Mouse (Mus musculus): Measurements from ENCODE around the gene Clec2g. TPM values are rescaled to one million over a fixed set of nuclear protein-coding genes. Genes with fewer than 3 reads are reported as not detected.

Clec2g gene
- polyA plus RNA-seq, 1 experiment from 2014 or later: not detected

DNA sequence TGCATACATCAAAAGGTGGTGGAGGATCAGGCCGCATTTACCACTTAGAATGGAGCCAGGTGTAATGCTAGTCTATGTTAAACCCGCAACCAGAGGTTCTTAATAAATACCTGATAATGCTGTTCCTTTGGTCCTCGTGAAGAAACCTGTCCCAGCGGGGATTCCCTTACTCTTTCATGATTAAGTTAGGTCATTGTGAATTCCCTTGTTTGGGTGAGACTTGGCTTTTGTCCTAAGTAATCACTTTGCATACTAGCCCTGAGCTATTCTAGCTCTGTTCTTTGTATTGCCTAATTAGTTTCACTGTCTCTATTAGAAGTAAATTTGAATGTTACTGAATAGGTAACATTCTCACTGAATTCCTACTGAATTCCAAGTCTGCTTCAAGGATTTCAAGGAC, 60.2 kb downstream of the Clec2g start:
- WGBS: 65% methylated on average over 4 of the region's 4 CpGs
- no peak for ATAC-seq (ENCODE audit: insufficient number of reproducible peaks, insufficient read depth, low FRiP score, low read depth)
- H3K4me1 ChIP-seq (ENCODE audit: control insufficient read depth in 2 of 2, insufficient read depth in 2 of 2, low read length in 2 of 2): no peaks in the 10 kb centered on the region
- no peaks in the 10 kb centered on the region for H3K36me3 ChIP-seq (ENCODE audit: control insufficient read depth, insufficient read depth, low read length)
- no peak overlapping the region for H3K27ac ChIP-seq (replicated peaks in 1 of 2; ENCODE audit: control insufficient read depth in 1 of 2, insufficient read depth in 1 of 2, low read depth in 2 of 2, low read length in 2 of 2)
- H3K4me2 ChIP-seq (ENCODE audit: low read length): no peak overlapping the region
- H3K9ac ChIP-seq (ENCODE audit: low read length): no peak overlapping the region
- no peak overlapping the region for H3K4me3 ChIP-seq (ENCODE audit: control insufficient read depth in 1 of 2, insufficient read depth in 1 of 2, low read depth in 1 of 2, low read length in 2 of 2)
- H3K27me3 ChIP-seq (ENCODE audit: control insufficient read depth, insufficient read depth, low read length): no peaks in the 10 kb centered on the region
- H3K9me3 ChIP-seq (ENCODE audit: control insufficient read depth, low read length): no peaks in the 10 kb centered on the region

- Histone ChIP-seq H3K4me3 (ENCODE audit: control insufficient read depth in 1 of 2, insufficient read depth in 1 of 2, low read depth in 1 of 2, low read length in 2 of 2) (no peak overlapping the region), H3K9me3 (ENCODE audit: control insufficient read depth, low read length) (no peaks in the 10 kb centered on the region), H3K4me1 (ENCODE audit: control insufficient read depth in 2 of 2, insufficient read depth in 2 of 2, low read length in 2 of 2) (no peaks in the 10 kb centered on the region), H3K4me2 (ENCODE audit: low read length) (no peak overlapping the region), H3K9ac (ENCODE audit: low read length) (no peak overlapping the region), H3K27ac (replicated peaks in 1 of 2; ENCODE audit: control insufficient read depth in 1 of 2, insufficient read depth in 1 of 2, low read depth in 2 of 2, low read length in 2 of 2) (no peak overlapping the region), H3K36me3 (ENCODE audit: control insufficient read depth, insufficient read depth, low read length) (no peaks in the 10 kb centered on the region), H3K27me3 (ENCODE audit: control insufficient read depth, insufficient read depth, low read length) (no peaks in the 10 kb centered on the region)
- ATAC-seq (ENCODE audit: insufficient number of reproducible peaks, insufficient read depth, low FRiP score, low read depth): no peak
- WGBS: 75% methylated on average over 5 of the region's 5 CpGs
Observed at GRCm38 (mm10) chr6:128994742-128995141, 60.6 kb downstream of the Clec2g start.

DNA sequence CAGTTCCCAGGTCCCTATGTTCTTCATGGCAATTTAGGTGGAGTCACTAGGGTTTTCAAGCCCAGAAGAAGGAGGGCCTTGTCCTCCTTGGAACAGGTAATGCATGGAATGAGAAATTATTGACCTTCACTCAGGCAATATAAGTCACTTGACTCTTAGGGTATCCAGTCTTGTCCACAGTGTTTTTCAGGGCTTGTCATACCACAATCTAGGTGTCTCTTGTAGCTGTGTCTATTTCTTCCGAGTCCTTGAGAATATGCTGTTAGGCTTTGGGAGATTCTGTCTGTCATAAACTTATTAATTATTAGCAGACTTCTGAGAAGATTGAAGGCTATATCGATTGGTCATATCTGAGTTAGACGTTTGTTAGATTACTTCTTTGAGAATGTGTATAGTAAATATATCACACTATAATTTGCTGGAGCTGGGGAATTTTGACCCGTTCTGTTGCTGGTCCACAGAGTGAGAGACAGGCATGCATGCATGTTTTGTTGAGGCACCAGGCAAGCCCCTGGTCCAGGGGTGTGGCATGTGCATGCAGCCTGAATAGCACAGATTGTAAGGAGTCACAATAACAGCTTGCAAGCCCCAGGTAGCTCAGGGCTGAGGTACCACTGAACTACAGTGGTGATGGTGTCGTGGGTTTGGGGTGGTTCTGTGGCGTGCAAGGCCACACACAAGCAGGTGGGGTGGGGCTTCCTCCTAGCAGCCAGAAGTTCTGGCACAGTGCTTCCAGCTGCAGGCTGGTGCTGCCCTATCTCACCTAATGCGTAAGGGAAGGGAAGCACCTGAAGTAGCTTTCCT, 61.3 kb downstream of the Clec2g start:
- no peak for ATAC-seq (ENCODE audit: insufficient number of reproducible peaks, insufficient read depth, low FRiP score, low read depth)
- H3K27ac ChIP-seq (replicated peaks in 1 of 2; ENCODE audit: control insufficient read depth in 1 of 2, insufficient read depth in 1 of 2, low read depth in 2 of 2, low read length in 2 of 2): no peak overlapping the region
- H3K9me3 ChIP-seq (ENCODE audit: control insufficient read depth, low read length): no peaks in the 10 kb centered on the region
- no peak overlapping the region for H3K4me3 ChIP-seq (ENCODE audit: control insufficient read depth in 1 of 2, insufficient read depth in 1 of 2, low read depth in 1 of 2, low read length in 2 of 2)
- no peak overlapping the region for H3K4me2 ChIP-seq (ENCODE audit: low read length)
- H3K9ac ChIP-seq (ENCODE audit: low read length): no peak overlapping the region
- no peaks in the 10 kb centered on the region for H3K36me3 ChIP-seq (ENCODE audit: control insufficient read depth, insufficient read depth, low read length)
- no peaks in the 10 kb centered on the region for H3K4me1 ChIP-seq (ENCODE audit: control insufficient read depth in 2 of 2, insufficient read depth in 2 of 2, low read length in 2 of 2)
- H3K27me3 ChIP-seq (ENCODE audit: control insufficient read depth, insufficient read depth, low read length): no peaks in the 10 kb centered on the region
- WGBS: 84% methylated on average over 7 of the region's 7 CpGs

GRCm38 (mm10) chr6:128996054-128996767, 62.0 kb downstream of the Clec2g start:
- no peak overlapping the region for H3K4me3 ChIP-seq (ENCODE audit: control insufficient read depth in 1 of 2, insufficient read depth in 1 of 2, low read depth in 1 of 2, low read length in 2 of 2)
- no peak overlapping the region for H3K27ac ChIP-seq (replicated peaks in 1 of 2; ENCODE audit: control insufficient read depth in 1 of 2, insufficient read depth in 1 of 2, low read depth in 2 of 2, low read length in 2 of 2)
- ATAC-seq (ENCODE audit: insufficient number of reproducible peaks, insufficient read depth, low FRiP score, low read depth): no peak
- H3K9ac ChIP-seq (ENCODE audit: low read length): no peak overlapping the region
- no peaks in the 10 kb centered on the region for H3K4me1 ChIP-seq (ENCODE audit: control insufficient read depth in 2 of 2, insufficient read depth in 2 of 2, low read length in 2 of 2)
- H3K4me2 ChIP-seq (ENCODE audit: low read length): no peak overlapping the region
- 53% methylated on average over 3 of the region's 3 CpGs for WGBS
- no peaks in the 10 kb centered on the region for H3K36me3 ChIP-seq (ENCODE audit: control insufficient read depth, insufficient read depth, low read length)
- no peaks in the 10 kb centered on the region for H3K27me3 ChIP-seq (ENCODE audit: control insufficient read depth, insufficient read depth, low read length)
- no peaks in the 10 kb centered on the region for H3K9me3 ChIP-seq (ENCODE audit: control insufficient read depth, low read length)

- Histone ChIP-seq H3K4me3 (ENCODE audit: control insufficient read depth in 1 of 2, insufficient read depth in 1 of 2, low read depth in 1 of 2, low read length in 2 of 2) (no peak overlapping the region), H3K27ac (replicated peaks in 1 of 2; ENCODE audit: control insufficient read depth in 1 of 2, insufficient read depth in 1 of 2, low read depth in 2 of 2, low read length in 2 of 2) (no peak overlapping the region), H3K4me2 (ENCODE audit: low read length) (no peak overlapping the region), H3K9me3 (ENCODE audit: control insufficient read depth, low read length) (no peaks in the 10 kb centered on the region), H3K27me3 (ENCODE audit: control insufficient read depth, insufficient read depth, low read length) (no peaks in the 10 kb centered on the region), H3K9ac (ENCODE audit: low read length) (no peak overlapping the region), H3K36me3 (ENCODE audit: control insufficient read depth, insufficient read depth, low read length) (no peaks in the 10 kb centered on the region), H3K4me1 (ENCODE audit: control insufficient read depth in 2 of 2, insufficient read depth in 2 of 2, low read length in 2 of 2) (no peaks in the 10 kb centered on the region)
- ATAC-seq (ENCODE audit: insufficient number of reproducible peaks, insufficient read depth, low FRiP score, low read depth): no peak
- WGBS: 63% methylated on average over 13 of the region's 13 CpGs
Observed at GRCm38 (mm10) chr6:128996768-128997442, 62.7 kb downstream of the Clec2g start.

DNA sequence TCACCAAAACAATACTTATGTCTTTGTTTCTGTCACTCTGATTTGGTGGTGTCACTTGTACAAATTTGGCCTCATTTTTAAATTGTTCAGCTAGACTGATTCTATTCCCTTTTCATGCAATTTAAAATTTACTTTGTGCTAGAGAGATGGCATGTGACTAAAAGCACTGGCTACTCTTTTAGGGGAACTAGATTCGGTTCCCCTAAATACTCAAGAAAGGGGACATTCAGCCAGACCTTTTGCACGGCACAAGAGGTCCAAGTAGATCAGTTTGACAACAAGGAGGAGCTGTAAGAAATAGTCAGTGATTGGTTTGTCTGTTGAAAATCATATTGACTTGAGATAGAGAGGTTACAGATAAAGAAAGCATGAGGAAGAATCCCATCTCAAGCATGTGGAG, 67.2 kb downstream of the Clec2g start:
- H3K27ac ChIP-seq (replicated peaks in 1 of 2; ENCODE audit: control insufficient read depth in 1 of 2, insufficient read depth in 1 of 2, low read depth in 2 of 2, low read length in 2 of 2): no peak overlapping the region
- no peak for ATAC-seq (ENCODE audit: insufficient number of reproducible peaks, insufficient read depth, low FRiP score, low read depth)
- H3K9me3 ChIP-seq (ENCODE audit: control insufficient read depth, low read length): no peaks in the 10 kb centered on the region
- no peak overlapping the region for H3K9ac ChIP-seq (ENCODE audit: low read length)
- H3K4me1 ChIP-seq (ENCODE audit: control insufficient read depth in 2 of 2, insufficient read depth in 2 of 2, low read length in 2 of 2): no peaks in the 10 kb centered on the region
- no peaks in the 10 kb centered on the region for H3K36me3 ChIP-seq (ENCODE audit: control insufficient read depth, insufficient read depth, low read length)
- H3K27me3 ChIP-seq (ENCODE audit: control insufficient read depth, insufficient read depth, low read length): no peaks in the 10 kb centered on the region
- H3K4me2 ChIP-seq (ENCODE audit: low read length): no peak overlapping the region
- H3K4me3 ChIP-seq (ENCODE audit: control insufficient read depth in 1 of 2, insufficient read depth in 1 of 2, low read depth in 1 of 2, low read length in 2 of 2): no peak overlapping the region
- 69% methylated on average over 2 of the region's 2 CpGs for WGBS

- no peaks in the 10 kb centered on the region for H3K27me3 ChIP-seq (ENCODE audit: control insufficient read depth, insufficient read depth, low read length)
- no peak overlapping the region for H3K27ac ChIP-seq (replicated peaks in 1 of 2; ENCODE audit: control insufficient read depth in 1 of 2, insufficient read depth in 1 of 2, low read depth in 2 of 2, low read length in 2 of 2)
- no peaks in the 10 kb centered on the region for H3K9me3 ChIP-seq (ENCODE audit: control insufficient read depth, low read length)
- 84% methylated on average over 8 of the region's 8 CpGs for WGBS
- no peak overlapping the region for H3K4me2 ChIP-seq (ENCODE audit: low read length)
- H3K9ac ChIP-seq (ENCODE audit: low read length): no peak overlapping the region
- H3K4me1 ChIP-seq (ENCODE audit: control insufficient read depth in 2 of 2, insufficient read depth in 2 of 2, low read length in 2 of 2): no peaks in the 10 kb centered on the region
- no peak overlapping the region for H3K4me3 ChIP-seq (ENCODE audit: control insufficient read depth in 1 of 2, insufficient read depth in 1 of 2, low read depth in 1 of 2, low read length in 2 of 2)
- no peaks in the 10 kb centered on the region for H3K36me3 ChIP-seq (ENCODE audit: control insufficient read depth, insufficient read depth, low read length)
- no peak for ATAC-seq (ENCODE audit: insufficient number of reproducible peaks, insufficient read depth, low FRiP score, low read depth)
Observed at GRCm38 (mm10) chr6:129008552-129008951, 74.4 kb downstream of the Clec2g start.

Measured in heart, embryonic 14.5 days (tissue).